Mouse (Mus musculus) activated CD4-positive, CD25-positive, alpha-beta regulatory T cell (primary cell): ENCODE data around the gene Cenpm. TPM values are rescaled to one million over a fixed set of nuclear protein-coding genes. Genes with fewer than 3 reads are reported as not detected.

Experiments
- polyA plus RNA-seq, 2 experiments: library from polyadenylated mRNA; unstranded; fragments of 100-300 nt; shearing (Covaris generic); gene quantifications; one replicate each; pipeline ENCODE4 v1.2.1; 2017

The Cenpm gene
- polyA plus RNA-seq, result 10 to 100 TPM; 10.2 to 11.3 TPM

DNA sequence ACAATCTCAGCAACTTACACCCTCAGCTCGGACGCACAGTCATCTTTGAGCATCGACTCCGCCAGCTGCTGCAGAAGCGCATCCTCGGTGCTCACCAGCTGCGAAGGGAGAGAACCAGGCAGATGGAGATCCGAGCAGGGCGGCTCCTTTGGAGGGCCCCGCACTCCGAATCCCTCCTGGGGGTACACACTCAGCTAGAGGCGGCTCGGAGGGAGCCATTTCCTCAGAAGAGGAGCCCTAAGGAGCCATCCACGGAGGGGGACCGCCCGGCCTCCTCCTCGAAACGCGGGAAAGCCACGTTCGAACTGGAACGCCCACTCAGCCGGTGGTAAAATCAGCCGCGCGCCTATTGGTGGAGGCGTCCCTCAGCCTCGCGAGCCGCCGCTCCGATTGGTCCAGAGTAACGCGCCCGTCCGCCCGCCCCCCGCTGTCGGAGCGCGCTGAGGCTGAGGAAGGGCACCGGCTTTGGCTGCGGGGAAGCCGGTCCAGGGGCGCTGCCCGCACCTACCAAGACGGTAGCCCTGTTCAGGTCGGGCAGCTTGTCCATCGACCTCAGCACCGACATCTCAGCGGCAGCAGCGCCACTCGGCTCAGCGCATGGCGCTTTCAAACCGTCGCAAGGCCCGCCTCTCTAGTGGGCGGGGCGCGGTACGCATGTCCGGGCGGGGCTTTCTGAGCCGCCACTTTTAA is at the start of gene Cenpm:
Cenpm (minus strand) TSS at position 634 of the 690 bp plus-strand sequence.

DNA sequence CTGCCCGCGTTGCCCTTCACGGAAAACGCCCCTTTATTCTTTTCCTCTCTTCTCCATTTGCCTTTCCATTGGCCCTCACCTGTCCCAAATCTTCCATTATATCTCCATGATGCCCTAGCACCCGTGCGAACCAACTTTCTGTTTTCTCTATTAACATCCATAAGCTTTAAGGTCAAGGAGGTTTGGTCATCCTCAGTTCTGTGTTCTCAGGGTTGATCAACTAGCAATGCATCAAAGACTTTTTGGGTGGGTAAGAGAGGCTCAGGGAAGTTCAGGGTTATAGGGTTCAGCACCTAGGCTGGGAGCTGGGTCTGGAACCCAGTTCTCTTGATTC is 30.0 kb upstream of the Cenpm start, which contains the start of gene Sept3:
Sept3 (plus strand) TSS at position 301 of the 334 bp plus-strand sequence.

DNA sequence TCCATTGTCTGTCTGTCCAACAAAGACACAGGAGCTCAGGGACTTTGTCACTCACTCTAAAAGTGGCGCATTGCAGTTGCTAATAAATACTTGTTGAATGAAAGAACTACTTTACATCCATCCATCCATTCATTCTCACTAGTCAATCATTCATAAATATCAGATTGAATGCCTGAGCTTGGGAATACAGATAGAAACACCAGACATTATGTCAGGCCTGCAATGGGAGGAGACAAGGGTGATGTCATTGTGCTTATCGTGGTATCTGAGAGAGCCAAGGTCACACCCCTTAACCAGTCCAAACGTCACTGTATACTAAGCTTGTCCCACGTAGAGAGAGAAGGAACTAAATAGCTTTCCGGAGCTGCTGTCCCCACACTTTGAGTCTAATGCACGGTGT is 7.5 kb upstream of the Cenpm start, which contains the start of gene 1500009C09Rik:
1500009C09Rik (plus strand) TSS at position 301 of the 400 bp plus-strand sequence.

DNA sequence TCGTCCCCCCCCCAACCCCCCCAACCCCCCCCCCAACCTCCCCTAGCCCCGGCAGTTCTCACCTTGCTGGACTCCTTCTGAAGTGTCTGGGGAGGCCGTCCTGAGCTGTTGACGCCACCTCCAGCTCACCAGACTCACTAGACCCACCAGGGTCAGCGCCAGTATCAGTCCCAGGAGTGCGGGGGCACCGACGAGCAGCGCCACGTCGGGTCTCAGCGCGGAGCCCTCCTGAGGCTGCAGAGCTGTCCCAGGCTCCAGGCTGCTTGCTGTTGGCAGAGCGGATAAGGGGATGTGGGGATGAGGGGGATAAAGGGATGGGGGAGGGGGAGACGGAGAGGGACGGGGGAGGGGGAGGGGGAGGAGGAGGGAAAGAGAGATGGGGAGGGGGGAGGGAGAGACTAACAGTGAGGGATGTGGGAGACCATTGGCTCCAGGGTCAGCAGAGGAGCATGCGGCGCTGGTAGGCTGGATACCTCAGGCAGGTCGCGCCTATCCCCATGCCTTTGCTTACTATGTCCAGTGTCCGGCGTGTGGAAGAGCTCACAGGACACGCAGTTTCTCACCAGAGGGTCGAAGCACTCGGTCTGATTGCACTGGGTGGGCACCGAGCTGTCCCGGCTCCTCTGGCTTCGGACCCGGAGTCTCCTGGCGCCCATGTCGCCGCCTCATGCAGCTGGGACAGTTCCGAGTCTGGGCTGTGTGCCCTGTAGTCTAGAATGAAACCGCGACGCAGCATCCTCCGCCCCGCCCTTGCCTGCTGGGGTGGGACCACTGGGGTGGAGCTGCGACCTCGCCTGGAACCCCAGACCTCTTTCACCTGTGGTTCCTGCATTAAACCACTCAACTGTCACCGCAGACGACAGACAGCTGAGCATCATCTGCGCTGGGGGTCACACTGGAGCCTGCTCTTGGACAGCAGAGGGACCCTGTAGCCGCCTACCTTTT is 20.6 kb downstream of the Cenpm start, which contains the start of gene Tnfrsf13c:
Tnfrsf13c (minus strand) TSS at position 713 of the 945 bp plus-strand sequence.

DNA sequence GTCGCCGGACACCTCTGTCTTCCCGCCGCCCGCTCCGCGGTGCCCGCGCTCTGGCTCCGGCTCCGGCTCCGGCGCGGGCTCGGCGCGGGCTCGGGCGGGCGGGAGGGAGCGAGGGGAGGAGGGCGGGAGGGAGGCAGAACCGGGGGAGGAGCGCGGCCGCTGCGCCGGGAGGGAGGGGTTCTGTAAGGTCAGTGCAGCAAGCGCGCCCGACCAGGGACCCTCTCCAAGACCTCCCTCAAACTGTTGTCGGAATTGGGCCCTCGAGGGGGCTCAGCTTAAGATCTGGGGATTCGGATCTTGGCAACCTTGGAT is 31.8 kb downstream of the Cenpm start, which contains the start of gene Shisa8:
Shisa8 (minus strand) TSS at position 64 of the 312 bp plus-strand sequence.

Other genes with a start within 250 kb of the Cenpm start
- 10 to 100 TPM; 31.3 to 45.5 TPM for gene Desi1, start 210.9 kb downstream of the Cenpm start, polyA plus RNA-seq
- gene Snu13, start 197.2 kb downstream of the Cenpm start, polyA plus RNA-seq, result 100 to 1,000 TPM; 149 to 178 TPM
- not detected for gene 4930407I10Rik, start 185.6 kb downstream of the Cenpm start, polyA plus RNA-seq
- under 1 TPM in 1 of 2 experiments, not detected in 1; 0.22 TPM for gene Mei1, start 174.8 kb downstream of the Cenpm start, polyA plus RNA-seq
- 10 to 100 TPM; 25.7 to 27.7 TPM for gene Ccdc134, start 116.8 kb downstream of the Cenpm start, polyA plus RNA-seq
- 100 to 1,000 TPM in 1 of 2 experiments, 10 to 100 TPM in 1; 59.7 to 125 TPM for gene Srebf2, start 97.6 kb downstream of the Cenpm start, polyA plus RNA-seq
- gene Shisa8, start 31.9 kb downstream of the Cenpm start, polyA plus RNA-seq, result under 1 TPM; 0.20 to 0.25 TPM
- gene Tnfrsf13c, start 20.4 kb downstream of the Cenpm start, polyA plus RNA-seq, result 1 to 10 TPM; 4.7 to 6.4 TPM
- not detected for gene 1500009C09Rik, start 7.6 kb upstream of the Cenpm start, polyA plus RNA-seq
- under 1 TPM in 1 of 2 experiments, not detected in 1; 0.66 TPM for gene Sept3, start 30.1 kb upstream of the Cenpm start, polyA plus RNA-seq
- gene Wbp2nl, start 54.2 kb upstream of the Cenpm start, polyA plus RNA-seq, result not detected
- 10 to 100 TPM; 47.9 to 63.9 TPM for gene Naga, start 94.2 kb upstream of the Cenpm start, polyA plus RNA-seq
- 10 to 100 TPM in 1 of 2 experiments, 1 to 10 TPM in 1; 3.2 to 11.3 TPM for gene Pheta2, start 94.2 kb upstream of the Cenpm start, polyA plus RNA-seq
- gene Smdt1, start 94.2 kb upstream of the Cenpm start, polyA plus RNA-seq, result 100 to 1,000 TPM; 231 to 276 TPM
- 100 to 1,000 TPM; 296 to 458 TPM for gene Ndufa6, start 109.6 kb upstream of the Cenpm start, polyA plus RNA-seq
- gene Cyp2d22, start 135.5 kb upstream of the Cenpm start, polyA plus RNA-seq, result 1 to 10 TPM; 3.4 to 5.0 TPM
- not detected for gene Cyp2d11, start 149.3 kb upstream of the Cenpm start, polyA plus RNA-seq
- not detected for gene Cyp2d10, start 162.4 kb upstream of the Cenpm start, polyA plus RNA-seq
- under 1 TPM in 1 of 2 experiments, not detected in 1; 0.31 TPM for gene Cyp2d9, start 188.7 kb upstream of the Cenpm start, polyA plus RNA-seq